Mouse (Mus musculus) G1E (cell line): Measurements from ENCODE around the gene Hoxb3.

ENCODE experiments used
- CTCF ChIP-seq: IDR thresholded peaks from 2 replicates; pipeline ENCODE4 v1.5.1; 2012; ENCODE audit warnings: low read depth, low read length, inconsistent platforms, mixed read lengths
- GATA2 ChIP-seq: IDR thresholded peaks from 2 replicates; pipeline ENCODE4 v1.6.1; 2012; ENCODE audit warnings: low read depth, low read length, inconsistent platforms, borderline replicate concordance

- no peak for TF ChIP-seq CTCF
- TF ChIP-seq GATA2: no peak
Measured at GRCm38 (mm10) chr11:96287411-96287810, 35.7 kb upstream of the Hoxb3 start.
